Mouse (Mus musculus): ENCODE results near the gene Id4. TPM values are rescaled to one million over a fixed set of nuclear protein-coding genes. Genes with fewer than 3 reads are reported as not detected.

The Id4 gene
- 4.1 TPM for polyA plus RNA-seq (2014; fragmentation: Illumina TruSeq; extraction: RNeasy Lipid Tissue Mini Kit (QIAGEN cat#74804); ENCODE audit: insufficient read depth, low read depth, low replicate concordance)

DNA sequence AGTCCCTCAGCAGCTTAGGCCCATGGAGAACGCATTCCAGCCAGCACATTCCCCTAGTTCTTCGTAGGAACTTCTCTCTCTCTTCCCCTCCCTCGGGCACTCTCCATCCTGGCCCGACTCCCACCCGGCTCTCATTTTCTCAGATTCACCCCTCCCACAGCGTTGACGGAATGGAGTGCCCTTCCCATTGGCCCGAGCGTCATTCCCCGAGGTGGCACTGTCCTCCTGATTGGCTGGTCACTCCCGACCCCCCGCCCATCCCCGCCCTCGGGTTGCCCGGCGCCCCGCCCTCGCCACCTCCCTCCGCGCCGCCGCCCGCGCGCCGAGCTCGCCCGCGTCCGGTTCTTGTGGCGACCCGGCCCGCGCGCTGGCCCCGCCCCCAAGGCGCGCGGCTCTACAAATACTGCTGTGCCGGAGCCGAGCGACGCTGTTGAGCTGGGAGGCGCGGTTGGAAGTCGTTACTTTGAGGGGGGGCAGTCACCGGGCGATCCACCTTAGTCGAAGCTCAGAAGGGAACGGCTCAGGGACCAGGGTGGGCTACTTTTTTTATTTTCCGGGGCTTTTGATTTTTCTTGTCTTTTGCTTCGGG lies at the start of gene Id4:
TSS of gene Id4 (plus strand) at position 539 of the 589 bp plus-strand sequence.

